Mouse (Mus musculus): ENCODE measurements around the gene Tor1b.

DNA sequence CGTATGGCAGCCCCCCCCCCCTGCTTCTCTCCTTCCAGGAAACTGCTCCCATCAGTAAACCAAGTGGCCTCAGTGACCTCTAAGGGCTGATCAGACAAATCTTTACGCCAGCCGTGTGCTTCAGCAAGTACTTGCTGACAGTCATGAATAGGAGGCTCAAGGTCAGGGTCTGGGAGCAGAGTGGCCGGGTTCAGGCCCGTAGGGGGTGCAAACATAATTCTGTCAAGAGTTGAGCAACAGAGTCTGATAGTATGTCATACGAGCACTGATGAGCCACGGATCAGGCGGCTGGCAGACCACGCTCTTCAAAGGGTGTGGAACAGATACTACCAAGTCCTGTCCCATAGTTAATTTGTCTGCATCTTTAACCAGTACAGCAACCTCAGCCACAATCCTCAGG, 37.5 kb downstream of the Tor1b start:
- TF ChIP-seq CTCF (IDR thresholded peaks at IDR 0.05; ENCODE audit: control insufficient read depth, insufficient read depth, insufficient read length) (no peak), MYOD1 (IDR thresholded peaks at IDR 0.05; ENCODE audit: control insufficient read depth, insufficient read length, low read depth) (no peak), MYOG (IDR thresholded peaks at IDR 0.05; ENCODE audit: control insufficient read depth, extremely low read depth, insufficient read length) (no peak), CEBPB (IDR thresholded peaks at IDR 0.05; ENCODE audit: low read depth) (no peak), USF1 (IDR thresholded peaks at IDR 0.05; ENCODE audit: low read depth) (no peak)
